ENCODE assay signal across 17 mouse cellular contexts in genomic region chr12:41248254-41248653, GRCm38 (mm10).
"Had no signal": no experiment of that assay in that cellular context is flagged by ENCODE, and none has a peak within 500 bp of the region (broad histone marks: within the 10 kb centered on the region; RNA-seq: fewer than 3 reads in every experiment).

No protein-coding gene starts in this region.

- H3K9ac ChIP-seq: lung, embryonic 14.5 days; midbrain, embryonic 12.5 days; neural tube, embryonic 13.5 days; neural tube, embryonic 15.5 days; stomach, embryonic 15.5 days had no signal

- H3K36me3 ChIP-seq: midbrain, embryonic 10.5 days; midbrain, embryonic 12.5 days; neural tube, embryonic 13.5 days; neural tube, embryonic 15.5 days; stomach, embryonic 15.5 days had no signal

- H3K27me3 ChIP-seq: midbrain, embryonic 12.5 days; neural tube, embryonic 13.5 days; neural tube, embryonic 15.5 days; stomach, embryonic 15.5 days had no signal

- H3K9me3 ChIP-seq: midbrain, embryonic 10.5 days; midbrain, embryonic 12.5 days; neural tube, embryonic 13.5 days; neural tube, embryonic 15.5 days; stomach, embryonic 15.5 days had no signal

- H3K4me2 ChIP-seq: lung, embryonic 14.5 days; midbrain, embryonic 12.5 days; neural tube, embryonic 13.5 days; neural tube, embryonic 15.5 days; stomach, embryonic 15.5 days had no signal

- DNase-seq: lung, adult 18-20 months; lung, embryonic 14.5 days; lung, postnatal 10 days; lung, postnatal 4 days; midbrain, embryonic 14.5 days; right cerebral cortex, postnatal 14 days; thymus, adult 18-20 months; thymus, postnatal 14 days; thymus, postnatal 36 days had no signal

- H3K4me3 ChIP-seq: midbrain, embryonic 10.5 days; midbrain, embryonic 12.5 days; myocyte; neural tube, embryonic 13.5 days; neural tube, embryonic 15.5 days; stomach, embryonic 15.5 days had no signal

- H3K27ac ChIP-seq: midbrain, embryonic 10.5 days; midbrain, embryonic 12.5 days; neural tube, embryonic 13.5 days; neural tube, embryonic 15.5 days; stomach, embryonic 15.5 days; stomach, postnatal 0 days had no signal

- H3K4me1 ChIP-seq: midbrain, embryonic 10.5 days; midbrain, embryonic 12.5 days; neural tube, embryonic 13.5 days; neural tube, embryonic 15.5 days; stomach, embryonic 15.5 days had no signal

- ATAC-seq: midbrain, embryonic 16.5 days had no signal
